Mouse (Mus musculus): ENCODE data around the gene Hoxa6.

GRCm38 (mm10) chr6:52179690-52180089, 28.8 kb downstream of the Hoxa6 start:
- TF ChIP-seq CTCF (IDR thresholded peaks at IDR 0.05; ENCODE audit: low read depth, low read length) (no peak), POLR2A (IDR thresholded peaks at IDR 0.05; ENCODE audit: borderline replicate concordance, low read depth, low read length) (no peak)

Data from bone marrow macrophage, adult 2 months (primary cell).